Mouse (Mus musculus): Measurements from ENCODE around the gene Neb.

Gene Neb

DNA sequence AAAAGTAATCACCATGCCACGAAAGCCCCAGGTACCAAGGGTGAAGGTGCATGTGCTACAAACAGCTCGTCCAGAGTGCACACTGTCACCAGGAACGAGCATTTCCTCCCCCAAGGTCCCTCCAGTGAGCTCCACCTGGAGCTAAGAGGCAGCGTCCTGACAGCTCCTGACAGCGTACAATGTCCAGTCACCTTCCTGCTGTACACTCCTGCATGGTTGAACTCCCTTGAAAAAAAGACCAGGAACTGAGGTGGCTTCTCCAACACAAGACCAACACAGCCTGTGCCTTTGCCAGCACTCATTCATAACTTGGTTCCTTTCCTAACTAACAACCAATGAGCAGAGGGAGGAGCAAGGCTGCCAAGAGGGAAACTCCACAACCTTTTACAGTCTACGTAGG is 42.9 kb upstream of the Neb start:
- TF ChIP-seq POU5F1 (IDR thresholded peaks at IDR 0.05; ENCODE audit: borderline replicate concordance, low read length) (no peak), CTCF (conservative IDR thresholded peaks at IDR 0.05; ENCODE audit: low read length) (no peak), NANOG (IDR thresholded peaks at IDR 0.05; ENCODE audit: borderline replicate concordance, low read length) (no peak)
- H3K27me3 ChIP-seq (ENCODE audit: insufficient read depth, low read length), result no peaks in the 10 kb centered on the region

DNA sequence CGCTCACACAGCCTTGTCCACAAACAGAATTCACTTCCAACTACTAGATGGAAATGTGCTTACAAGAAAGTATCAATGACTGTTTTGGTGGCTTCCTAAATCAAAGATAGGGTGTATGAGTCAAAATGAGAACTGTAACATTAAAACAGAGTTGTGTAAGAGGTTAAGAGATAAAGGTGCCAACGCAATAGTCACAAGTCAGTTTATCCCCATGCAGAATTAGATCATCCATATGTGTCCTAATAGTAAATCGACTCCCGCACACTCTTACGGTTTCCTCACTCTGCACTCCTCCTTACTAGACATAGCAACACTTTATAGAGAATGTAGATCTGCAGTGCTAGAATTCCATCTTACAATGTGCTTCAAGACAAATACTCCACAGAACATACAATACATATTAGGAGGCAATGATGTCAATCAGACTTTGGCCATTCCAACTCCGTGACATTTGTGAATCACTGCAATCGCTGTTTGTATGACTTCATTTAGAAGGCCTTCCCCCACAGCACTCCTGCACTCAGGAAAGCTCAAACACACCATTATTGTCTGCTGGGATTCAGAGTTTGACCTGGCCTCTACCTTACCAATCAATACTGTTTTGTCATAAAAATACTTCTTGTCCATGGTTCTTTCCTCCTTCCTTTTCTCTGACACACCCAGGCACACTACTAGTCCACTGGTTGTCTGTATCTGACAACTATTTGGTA is 41.9 kb upstream of the Neb start:
- Histone ChIP-seq H3K27me3 (ENCODE audit: insufficient read depth, low read length) (no peaks in the 10 kb centered on the region), H3K4me1 (replicated peaks; ENCODE audit: low read depth, low read length) (peaks cover 59% of the 10 kb centered on the region), H3K9me3 (ENCODE audit: low read length) (peaks cover 17% of the 10 kb centered on the region), H3K4me3 (replicated peaks; ENCODE audit: low read length) (no peak overlapping the region), H3K36me3 (ENCODE audit: insufficient read depth, low read length) (peaks cover 24% of the 10 kb centered on the region)
- TF ChIP-seq CTCF (conservative IDR thresholded peaks at IDR 0.05; ENCODE audit: low read length) (no peak), NANOG (IDR thresholded peaks at IDR 0.05; ENCODE audit: borderline replicate concordance, low read length) (no peak)

More for the DNA sequence above, 42.9 kb upstream of the Neb start:
- Histone ChIP-seq H3K4me1 (replicated peaks; ENCODE audit: low read depth, low read length) (peaks cover 67% of the 10 kb centered on the region), H3K36me3 (ENCODE audit: insufficient read depth, low read length) (peaks cover 13% of the 10 kb centered on the region), H3K9me3 (ENCODE audit: low read length) (peaks cover 9% of the 10 kb centered on the region), H3K4me3 (replicated peaks; ENCODE audit: low read length) (no peak overlapping the region)

DNA sequence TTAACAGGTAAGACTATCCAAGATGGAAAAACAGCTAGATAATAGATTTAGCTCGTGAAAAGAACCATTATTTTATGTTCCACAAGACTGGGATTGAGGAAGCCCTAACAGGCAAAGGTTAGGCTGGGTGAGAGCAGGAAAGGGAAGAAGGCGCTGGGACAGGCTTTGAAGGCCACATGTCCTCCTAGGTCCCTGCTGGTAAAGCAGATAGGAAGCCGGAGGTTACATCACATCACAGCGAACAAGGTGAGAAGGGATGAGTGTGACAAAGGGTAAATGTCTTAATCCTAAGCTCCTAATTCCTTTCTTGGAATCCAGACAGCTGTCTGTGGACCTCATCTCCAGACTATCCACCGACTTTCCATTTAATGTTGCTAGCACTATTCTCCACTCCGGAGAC is 41.0 kb upstream of the Neb start:
- Histone ChIP-seq H3K27me3 (ENCODE audit: insufficient read depth, low read length) (no peaks in the 10 kb centered on the region), H3K9me3 (ENCODE audit: low read length) (peaks cover 17% of the 10 kb centered on the region), H3K4me3 (replicated peaks; ENCODE audit: low read length) (no peak overlapping the region), H3K36me3 (ENCODE audit: insufficient read depth, low read length) (peaks cover 24% of the 10 kb centered on the region), H3K4me1 (replicated peaks; ENCODE audit: low read depth, low read length) (peaks cover 59% of the 10 kb centered on the region)
- TF ChIP-seq NANOG (IDR thresholded peaks at IDR 0.05; ENCODE audit: borderline replicate concordance, low read length), result no peak
- no peak for TF ChIP-seq POU5F1 (IDR thresholded peaks at IDR 0.05; ENCODE audit: borderline replicate concordance, low read length)
- no peak for TF ChIP-seq CTCF (conservative IDR thresholded peaks at IDR 0.05; ENCODE audit: low read length)

DNA sequence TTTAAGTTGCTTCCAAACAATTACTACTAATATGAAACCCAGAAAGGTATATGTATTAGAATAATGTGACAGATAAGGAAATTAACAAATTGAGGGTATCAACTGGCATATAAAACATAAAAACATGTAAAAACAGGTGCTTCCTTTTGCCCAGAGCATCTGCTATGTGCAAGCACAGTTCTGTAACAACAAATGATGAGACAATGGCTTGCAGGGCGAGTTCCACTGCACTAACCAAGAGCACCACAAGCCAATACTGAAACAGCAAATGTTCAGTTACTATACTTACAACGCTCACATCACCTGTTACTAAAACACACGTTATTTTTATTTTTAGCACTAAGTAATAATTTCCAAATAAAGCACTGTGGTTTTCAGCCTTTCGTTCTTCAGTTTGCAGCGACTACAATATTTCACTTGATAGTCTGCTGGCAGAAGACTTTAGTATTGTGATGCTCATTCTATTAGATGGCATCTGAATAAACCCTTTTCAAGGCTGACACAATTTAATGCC is 34.3 kb upstream of the Neb start:
- no peak for TF ChIP-seq POU5F1 (IDR thresholded peaks at IDR 0.05; ENCODE audit: borderline replicate concordance, low read length)
- no peak for TF ChIP-seq CTCF (conservative IDR thresholded peaks at IDR 0.05; ENCODE audit: low read length)
- no peak for TF ChIP-seq NANOG (IDR thresholded peaks at IDR 0.05; ENCODE audit: borderline replicate concordance, low read length)
- H3K4me3 ChIP-seq (replicated peaks; ENCODE audit: low read length), result no peak overlapping the region
- H3K9me3 ChIP-seq (ENCODE audit: low read length), result peaks cover 39% of the 10 kb centered on the region
- peaks cover 68% of the 10 kb centered on the region for H3K36me3 ChIP-seq (ENCODE audit: insufficient read depth, low read length)
- 0 out of 2 replicates have a peak, but pooled peaks cover 1% of the 10 kb centered on the region for H3K4me1 ChIP-seq (replicated peaks; ENCODE audit: low read depth, low read length)
- H3K27me3 ChIP-seq (ENCODE audit: insufficient read depth, low read length), result no peaks in the 10 kb centered on the region

DNA sequence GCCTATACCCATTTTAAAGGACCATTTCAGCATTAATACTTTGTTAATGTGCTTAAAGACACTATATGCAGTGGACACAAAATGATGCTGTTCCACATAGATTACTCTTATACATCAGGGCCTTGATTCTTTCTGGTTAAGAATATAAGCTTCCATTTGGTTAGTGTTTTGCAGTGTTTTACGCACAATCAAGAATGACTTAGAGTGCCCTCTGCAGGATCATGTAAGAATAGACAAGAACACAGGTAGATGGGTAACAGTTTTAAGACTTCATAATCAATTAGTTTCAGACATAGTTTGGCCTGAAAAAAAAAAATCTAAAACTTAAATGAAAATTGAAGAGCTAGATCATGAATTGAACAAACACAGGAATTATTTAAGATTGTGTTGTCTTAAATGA is 28.2 kb upstream of the Neb start:
- TF ChIP-seq NANOG (IDR thresholded peaks at IDR 0.05; ENCODE audit: borderline replicate concordance, low read length), result no peak
- peak; percentile 42 for TF ChIP-seq CTCF (conservative IDR thresholded peaks at IDR 0.05; ENCODE audit: low read length)
- Histone ChIP-seq H3K4me1 (replicated peaks; ENCODE audit: low read depth, low read length) (no peaks in the 10 kb centered on the region), H3K9me3 (ENCODE audit: low read length) (peaks cover 22% of the 10 kb centered on the region), H3K4me3 (replicated peaks; ENCODE audit: low read length) (no peak overlapping the region), H3K27me3 (ENCODE audit: insufficient read depth, low read length) (no peaks in the 10 kb centered on the region), H3K36me3 (ENCODE audit: insufficient read depth, low read length) (peaks cover 86% of the 10 kb centered on the region)

DNA sequence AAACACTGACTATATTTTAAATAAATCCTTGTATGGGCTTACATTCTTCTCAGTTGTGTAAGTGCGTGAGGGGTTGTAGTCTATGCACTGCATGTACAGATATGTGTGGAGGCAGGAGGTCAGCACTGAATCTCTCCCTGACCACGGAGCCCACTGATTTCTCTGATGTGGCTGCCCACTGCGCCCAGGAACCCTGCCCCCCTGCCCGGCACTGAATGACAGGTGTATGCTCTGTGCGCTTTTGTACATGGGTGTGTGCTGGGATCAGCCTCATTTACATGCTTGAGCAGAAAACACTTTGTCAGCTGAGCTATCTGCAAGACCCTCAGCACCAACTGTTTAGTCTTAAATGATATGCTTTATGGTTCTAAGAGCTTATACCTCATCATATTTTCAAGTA is 27.0 kb upstream of the Neb start:
- Histone ChIP-seq H3K36me3 (ENCODE audit: insufficient read depth, low read length) (peaks cover 75% of the 10 kb centered on the region), H3K27me3 (ENCODE audit: insufficient read depth, low read length) (no peaks in the 10 kb centered on the region), H3K9me3 (ENCODE audit: low read length) (peaks cover 10% of the 10 kb centered on the region), H3K4me3 (replicated peaks; ENCODE audit: low read length) (no peak overlapping the region), H3K4me1 (replicated peaks; ENCODE audit: low read depth, low read length) (no peaks in the 10 kb centered on the region)
- TF ChIP-seq CTCF (conservative IDR thresholded peaks at IDR 0.05; ENCODE audit: low read length) (no peak), NANOG (IDR thresholded peaks at IDR 0.05; ENCODE audit: borderline replicate concordance, low read length) (no peak), POU5F1 (IDR thresholded peaks at IDR 0.05; ENCODE audit: borderline replicate concordance, low read length) (no peak)

DNA sequence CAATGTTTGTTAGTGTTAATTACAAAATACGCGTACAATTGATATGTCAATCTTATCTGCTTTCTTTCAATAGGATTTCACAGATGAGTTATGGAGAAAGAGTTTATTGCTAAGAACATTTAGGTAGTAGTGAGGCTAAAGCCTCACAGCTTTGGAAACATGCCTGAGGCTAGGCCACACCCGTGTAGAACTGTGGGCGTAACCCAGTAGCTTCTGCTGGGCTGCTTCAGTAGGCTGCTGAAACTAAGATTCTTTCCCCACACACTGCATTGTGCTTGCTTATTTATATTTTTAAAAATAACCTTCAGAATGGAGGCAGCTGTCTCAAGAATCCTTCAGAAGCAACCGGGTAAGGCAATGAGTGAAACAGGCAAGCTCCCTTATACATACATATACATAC is 16.3 kb upstream of the Neb start:
- no peak for TF ChIP-seq NANOG (IDR thresholded peaks at IDR 0.05; ENCODE audit: borderline replicate concordance, low read length)
- no peak for TF ChIP-seq POU5F1 (IDR thresholded peaks at IDR 0.05; ENCODE audit: borderline replicate concordance, low read length)
- TF ChIP-seq CTCF (conservative IDR thresholded peaks at IDR 0.05; ENCODE audit: low read length), result no peak
- Histone ChIP-seq H3K27me3 (ENCODE audit: insufficient read depth, low read length) (no peaks in the 10 kb centered on the region), H3K4me1 (replicated peaks; ENCODE audit: low read depth, low read length) (no peaks in the 10 kb centered on the region), H3K4me3 (replicated peaks; ENCODE audit: low read length) (no peak overlapping the region), H3K36me3 (ENCODE audit: insufficient read depth, low read length) (peaks cover 6% of the 10 kb centered on the region), H3K9me3 (ENCODE audit: low read length) (no peaks in the 10 kb centered on the region)

DNA sequence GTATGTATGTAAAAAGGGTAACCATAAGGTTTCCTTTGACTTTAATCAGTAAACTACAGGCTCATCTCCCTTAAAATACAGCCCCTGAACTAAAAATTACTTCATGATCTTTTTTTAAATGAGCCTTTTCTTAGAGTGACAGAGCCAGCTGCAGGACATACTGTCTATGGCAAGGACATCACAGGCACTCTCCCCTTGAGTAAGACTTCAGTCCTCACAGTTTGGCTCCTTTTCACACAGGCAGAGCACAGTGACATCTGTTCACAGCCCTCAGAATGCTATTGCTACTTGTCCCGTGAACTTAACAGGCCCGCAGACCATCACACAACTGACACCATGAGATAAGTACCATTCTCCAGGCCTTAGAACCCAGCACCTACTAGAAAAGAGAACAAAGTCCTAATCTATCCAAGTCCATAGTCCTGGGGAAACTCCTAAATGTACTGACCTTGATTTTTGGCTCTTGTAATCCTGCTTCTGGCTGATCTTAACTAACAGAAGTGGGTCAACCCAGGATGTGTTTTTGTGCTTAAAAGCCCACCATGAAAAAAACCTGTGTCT is 12.2 kb upstream of the Neb start:
- no peaks in the 10 kb centered on the region for H3K36me3 ChIP-seq (ENCODE audit: insufficient read depth, low read length)
- no peak for TF ChIP-seq NANOG (IDR thresholded peaks at IDR 0.05; ENCODE audit: borderline replicate concordance, low read length)
- TF ChIP-seq CTCF (conservative IDR thresholded peaks at IDR 0.05; ENCODE audit: low read length), result no peak
- TF ChIP-seq POU5F1 (IDR thresholded peaks at IDR 0.05; ENCODE audit: borderline replicate concordance, low read length), result no peak
- no peak overlapping the region for H3K4me3 ChIP-seq (replicated peaks; ENCODE audit: low read length)
- H3K27me3 ChIP-seq (ENCODE audit: insufficient read depth, low read length), result no peaks in the 10 kb centered on the region
- H3K9me3 ChIP-seq (ENCODE audit: low read length), result no peaks in the 10 kb centered on the region
- no peaks in the 10 kb centered on the region for H3K4me1 ChIP-seq (replicated peaks; ENCODE audit: low read depth, low read length)
